Mouse (Mus musculus) CD8-positive naive resting alpha-beta T cell, adult 57 days (primary cell): ENCODE data around the gene Gpr82. TPM values are rescaled to one million over a fixed set of nuclear protein-coding genes. Genes with fewer than 3 reads are reported as not detected.

Experiments used
- total RNA-seq: library from RNA; stranded (reverse); gene quantifications from one replicate; pipeline ENCODE4 v1.2.4, GENCODE M21; 2023

Gpr82 gene
- not detected for total RNA-seq

DNA sequence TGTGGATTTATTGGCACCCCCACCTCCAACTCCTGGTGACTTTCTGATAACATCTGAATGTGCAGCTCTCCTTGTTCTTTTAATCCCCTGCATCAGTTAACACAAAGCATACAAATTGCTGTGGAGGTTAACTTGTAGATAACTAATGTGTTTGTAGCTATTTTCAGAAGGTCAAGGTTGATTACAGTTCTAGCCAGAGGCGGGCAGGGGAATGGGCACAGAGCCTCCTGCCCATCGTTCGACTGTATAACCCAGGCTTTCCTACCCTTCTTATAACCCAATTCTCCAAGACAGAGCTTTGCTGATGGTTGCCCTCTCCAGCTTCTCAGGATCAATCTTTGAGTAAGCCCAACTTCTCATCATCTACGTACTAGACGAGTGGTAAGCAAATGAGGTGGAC, at the start of gene Gpr82:
Gene Gpr82, plus strand, starts transcription at position 301 of the 400 bp plus-strand sequence.

GRCm38 (mm10) chrX:13631599-13632283, 29.4 kb upstream of the Gpr82 start, which contains the start of gene Gpr34:
Gene Gpr34 (plus strand): TSS chrX:13632089.

Other genes starting within 250 kb of the Gpr82 start
- 0.12 TPM for gene Nyx, start 195.3 kb upstream of the Gpr82 start, total RNA-seq
- 8.6 TPM for gene Gpr34, start 29.3 kb upstream of the Gpr82 start, total RNA-seq
- 8.1 TPM for gene Cask, start 190.0 kb downstream of the Gpr82 start, total RNA-seq